In the genomic region with DNA sequence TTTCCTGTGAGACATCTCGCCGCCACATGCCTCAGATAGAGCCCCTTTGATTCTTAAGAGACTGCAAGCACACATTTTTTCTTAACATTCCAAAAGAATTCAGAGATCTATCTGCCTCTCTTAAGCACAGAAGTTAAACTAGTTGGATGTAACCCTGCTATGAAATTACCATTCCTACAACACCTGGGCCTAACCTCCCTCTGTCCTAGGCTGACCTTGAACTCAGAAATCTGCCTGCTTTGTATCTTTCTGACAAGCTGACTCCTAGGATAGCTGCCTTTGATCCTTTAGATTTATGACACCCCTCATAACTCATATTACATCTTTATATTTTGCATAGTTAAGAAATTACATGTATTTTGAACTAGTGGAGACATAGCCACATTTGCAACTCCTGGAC, we compare ENCODE assay signal across 29 mouse cellular contexts. TPM values are rescaled to one million over a fixed set of nuclear protein-coding genes. Genes with fewer than 3 reads are reported as not detected.
DNase-seq lines count a peak whose midpoint lies in the region; ATAC-seq and TF ChIP-seq lines count a peak whose summit lies in the region.
"Not testable (repeated sequence)": the region's sequence is repeated elsewhere in the genome, so short reads cannot be mapped to it uniquely, and the experiment has no call there.
"Had no signal": no experiment of that assay in that cellular context is flagged by ENCODE, and none has a peak within 500 bp of the region (broad histone marks: within the 10 kb centered on the region; RNA-seq: fewer than 3 reads in every experiment).

No protein-coding gene starts in this region.

- H3K27me3 ChIP-seq in heart, embryonic 11.5 days (ENCODE audit: control insufficient read depth, insufficient read depth, low read length); hindbrain, embryonic 12.5 days; intestine, embryonic 15.5 days (replicated peaks); kidney, embryonic 14.5 days (ENCODE audit: control insufficient read depth, insufficient read depth, low read length); limb, embryonic 15.5 days; midbrain, postnatal 0 days (ENCODE audit: insufficient read depth, low read length); stomach, postnatal 0 days (ENCODE audit: control insufficient read depth, insufficient read depth, low read length): not testable (repeated sequence)

- no CpG with 5 or more reads among the region's 2 CpGs for WGBS in heart, embryonic 11.5 days (ENCODE audit: insufficient replicate concordance)
- WGBS in hindbrain, embryonic 12.5 days, result no CpG with 5 or more reads among the region's 2 CpGs
- WGBS in intestine, embryonic 15.5 days, result no CpG with 5 or more reads among the region's 2 CpGs
- no CpG with 5 or more reads among the region's 2 CpGs for WGBS in kidney, embryonic 14.5 days
- WGBS in limb, embryonic 15.5 days, result no CpG with 5 or more reads among the region's 2 CpGs
- WGBS in midbrain, postnatal 0 days, result no CpG with 5 or more reads among the region's 2 CpGs
- WGBS in stomach, postnatal 0 days, result no CpG with 5 or more reads among the region's 2 CpGs

- not testable (repeated sequence) for H3K9ac ChIP-seq in heart, embryonic 11.5 days (ENCODE audit: low read depth, low read length); hindbrain, embryonic 12.5 days; intestine, embryonic 15.5 days; kidney, embryonic 14.5 days (ENCODE audit: low read depth, low read length); limb, embryonic 15.5 days; midbrain, postnatal 0 days (replicated peaks; ENCODE audit: low read length, poor library complexity, severe bottlenecking); stomach, postnatal 0 days (ENCODE audit: low read length)

- H3K27ac ChIP-seq in heart, embryonic 11.5 days (ENCODE audit: low read depth, low read length); hindbrain, embryonic 12.5 days; intestine, embryonic 15.5 days; kidney, embryonic 14.5 days (ENCODE audit: low read depth, low read length); limb, embryonic 15.5 days; midbrain, postnatal 0 days (ENCODE audit: low read depth, low read length); stomach, postnatal 0 days (replicated peaks): not testable (repeated sequence)

- H3K9me3 ChIP-seq in heart, embryonic 11.5 days (replicated peaks; ENCODE audit: control insufficient read depth, low read length); hindbrain, embryonic 12.5 days (replicated peaks); intestine, embryonic 15.5 days; kidney, embryonic 14.5 days (ENCODE audit: control insufficient read depth, low read length); limb, embryonic 15.5 days; midbrain, postnatal 0 days (ENCODE audit: low read length); stomach, postnatal 0 days (ENCODE audit: control insufficient read depth, low read length): not testable (repeated sequence)

- 0 out of 2 replicates have a peak, but pooled peaks have one; percentile 8 for ATAC-seq in heart, embryonic 11.5 days (replicated peaks; ENCODE audit: insufficient number of reproducible peaks, low FRiP score, low TSS enrichment)
- 0 out of 2 replicates have a peak, but pooled peaks have one; percentile 4 for ATAC-seq in hindbrain, embryonic 12.5 days (ENCODE audit: low FRiP score)
- peak; percentile 50; the same call in 1 of the 2 replicates for ATAC-seq in intestine, embryonic 15.5 days
- ATAC-seq in kidney, embryonic 14.5 days (ENCODE audit: low FRiP score, low TSS enrichment), result peak; percentile 58; the same call in 1 of the 2 replicates
- 0 out of 2 replicates have a peak, but pooled peaks have one; percentile 26 for ATAC-seq in limb, embryonic 15.5 days (ENCODE audit: insufficient number of reproducible peaks, low FRiP score, low TSS enrichment, low read depth)
- 0 out of 2 replicates have a peak, but pooled peaks have one; percentile 21 for ATAC-seq in midbrain, postnatal 0 days (ENCODE audit: low FRiP score)
- ATAC-seq in stomach, postnatal 0 days (ENCODE audit: low FRiP score, low TSS enrichment), result 0 out of 2 replicates have a peak, but pooled peaks have one; percentile 26

- TF ChIP-seq CTCF in midbrain, postnatal 0 days (IDR thresholded peaks at IDR 0.05); stomach, postnatal 0 days (IDR thresholded peaks at IDR 0.05; ENCODE audit: low read depth): not testable (repeated sequence)

- not testable (repeated sequence) for H3K4me3 ChIP-seq in heart, embryonic 11.5 days (ENCODE audit: low read depth, low read length); hindbrain, embryonic 12.5 days; intestine, embryonic 15.5 days (replicated peaks); kidney, embryonic 14.5 days (ENCODE audit: low read length); limb, embryonic 15.5 days; midbrain, postnatal 0 days (ENCODE audit: low read depth, low read length); stomach, postnatal 0 days (ENCODE audit: low read depth, low read length)

- TF ChIP-seq EP300 in stomach, postnatal 0 days (optimal IDR thresholded peaks at IDR 0.05), result not testable (repeated sequence)

- not testable (repeated sequence) for H3K36me3 ChIP-seq in heart, embryonic 11.5 days (ENCODE audit: control insufficient read depth, insufficient read depth, low read length); hindbrain, embryonic 12.5 days; intestine, embryonic 15.5 days; kidney, embryonic 14.5 days (ENCODE audit: control insufficient read depth, insufficient read depth, low read length); limb, embryonic 15.5 days; midbrain, postnatal 0 days (ENCODE audit: insufficient read depth, low read length); stomach, postnatal 0 days (ENCODE audit: control insufficient read depth, insufficient read depth, low read length)

- H3K4me1 ChIP-seq in heart, embryonic 11.5 days (ENCODE audit: control insufficient read depth, insufficient read depth, low read length); hindbrain, embryonic 12.5 days; intestine, embryonic 15.5 days (replicated peaks); kidney, embryonic 14.5 days (ENCODE audit: control insufficient read depth, insufficient read depth, low read length); limb, embryonic 15.5 days; midbrain, postnatal 0 days (ENCODE audit: insufficient read depth, low read length); stomach, postnatal 0 days (replicated peaks; ENCODE audit: control insufficient read depth, insufficient read depth): not testable (repeated sequence)

- not testable (repeated sequence) for H3K4me2 ChIP-seq in heart, embryonic 11.5 days; hindbrain, embryonic 12.5 days (replicated peaks); intestine, embryonic 15.5 days (replicated peaks); kidney, embryonic 14.5 days (replicated peaks; ENCODE audit: low read depth, low read length); limb, embryonic 15.5 days; midbrain, postnatal 0 days (ENCODE audit: low read depth, low read length, poor library complexity, severe bottlenecking); stomach, postnatal 0 days (replicated peaks; ENCODE audit: low read depth)

- not testable (repeated sequence) for DNase-seq in midbrain, postnatal 0 days (ENCODE audit: low spot score); stomach, postnatal 0 days (ENCODE audit: low spot score)

RNA-seq across cellular contexts. Expression of a gene that starts 21.8 kb away (rescaled TPM):
- polyA plus RNA-seq in heart, embryonic 11.5 days (2014; fragmentation: Nextera tagmentation; extraction: Ambion mirVana), result not detected in 2 replicates
- polyA plus RNA-seq in hindbrain, embryonic 12.5 days (2016; fragmentation: Nextera tagmentation; extraction: Ambion mirVana), result not detected in 2 replicates
- polyA plus RNA-seq in intestine, embryonic 15.5 days (2015; fragmentation: Nextera tagmentation; extraction: Ambion mirVana), result 10.6 and 12.8 TPM in 2 replicates
- not detected in 2 replicates for polyA plus RNA-seq in kidney, embryonic 14.5 days (2014; fragmentation: Nextera tagmentation; extraction: Ambion mirVana)
- polyA plus RNA-seq in limb, embryonic 15.5 days (2015; fragmentation: Nextera tagmentation; extraction: Ambion mirVana), result 0.26 and 1.0 TPM in 2 replicates
- total RNA-seq in midbrain, postnatal 0 days (2014; rRNA removed), result not detected in 2 replicates
- not detected in 2 replicates for polyA plus RNA-seq in midbrain, postnatal 0 days (2015; fragmentation: Nextera tagmentation; extraction: Ambion mirVana)
- 712 and 819 TPM in 2 replicates for polyA plus RNA-seq in stomach, postnatal 0 days (2015; fragmentation: Nextera tagmentation; extraction: Ambion mirVana)
- total RNA-seq: adrenal gland, adult 2 months; adrenal gland, postnatal 14 days; adrenal gland, postnatal 4 days; common myeloid progenitor, adult 5-6 weeks; gastrocnemius, adult 18-20 months; gastrocnemius, postnatal 10 days; gastrocnemius, postnatal 36 days; granulocyte monocyte progenitor cell, adult 5-6 weeks; heart, adult 2 months; heart, postnatal 10 days; heart, postnatal 36 days; MEL had no signal
- polyA plus RNA-seq: adrenal gland, adult 2 months; CD4-positive, CD25-positive, alpha-beta regulatory T cell, adult 4 months; cerebellum, adult 2 months; embryonic facial prominence, embryonic 12.5 days; erythroblast, embryonic 14.5 days; forebrain, embryonic 12.5 days; forebrain, embryonic 16.5 days; heart, embryonic 10.5 days; hindbrain, embryonic 10.5 days; hindbrain, embryonic 16.5 days had no signal

RNA-seq across cellular contexts. Expression of a gene that starts 47.7 kb away (rescaled TPM):
- 0.86 and 0.96 TPM in 2 replicates for polyA plus RNA-seq in heart, embryonic 11.5 days (2014; fragmentation: Nextera tagmentation; extraction: Ambion mirVana)
- 0.34 and 0.80 TPM in 2 replicates for polyA plus RNA-seq in hindbrain, embryonic 12.5 days (2016; fragmentation: Nextera tagmentation; extraction: Ambion mirVana)
- 82.8 and 107 TPM in 2 replicates for polyA plus RNA-seq in intestine, embryonic 15.5 days (2015; fragmentation: Nextera tagmentation; extraction: Ambion mirVana)
- 0.47 TPM in 1 of 2 replicates, not detected in the other for polyA plus RNA-seq in kidney, embryonic 14.5 days (2014; fragmentation: Nextera tagmentation; extraction: Ambion mirVana)
- 10.6 and 16.9 TPM in 2 replicates for polyA plus RNA-seq in limb, embryonic 15.5 days (2015; fragmentation: Nextera tagmentation; extraction: Ambion mirVana)
- 0.55 TPM in 1 of 2 replicates, not detected in the other for total RNA-seq in midbrain, postnatal 0 days (2014; rRNA removed)
- not detected in 2 replicates for polyA plus RNA-seq in midbrain, postnatal 0 days (2015; fragmentation: Nextera tagmentation; extraction: Ambion mirVana)
- 13,620 and 14,516 TPM in 2 replicates for polyA plus RNA-seq in stomach, postnatal 0 days (2015; fragmentation: Nextera tagmentation; extraction: Ambion mirVana)
- total RNA-seq: adrenal gland, adult 2 months; adrenal gland, postnatal 14 days; adrenal gland, postnatal 4 days; common myeloid progenitor, adult 5-6 weeks; gastrocnemius, adult 18-20 months; gastrocnemius, postnatal 10 days; gastrocnemius, postnatal 36 days; granulocyte monocyte progenitor cell, adult 5-6 weeks had no signal
- polyA plus RNA-seq: CD4-positive, CD25-positive, alpha-beta regulatory T cell, adult 4 months; embryonic facial prominence, embryonic 12.5 days; forebrain, embryonic 12.5 days; forebrain, embryonic 16.5 days; hindbrain, embryonic 10.5 days had no signal

RNA-seq across cellular contexts. Expression of a gene that starts 47.9 kb away (rescaled TPM):
- polyA plus RNA-seq in heart, embryonic 11.5 days (2014; fragmentation: Nextera tagmentation; extraction: Ambion mirVana), result not detected in 2 replicates
- polyA plus RNA-seq in hindbrain, embryonic 12.5 days (2016; fragmentation: Nextera tagmentation; extraction: Ambion mirVana), result not detected in 2 replicates
- 2.0 and 2.5 TPM in 2 replicates for polyA plus RNA-seq in intestine, embryonic 15.5 days (2015; fragmentation: Nextera tagmentation; extraction: Ambion mirVana)
- polyA plus RNA-seq in kidney, embryonic 14.5 days (2014; fragmentation: Nextera tagmentation; extraction: Ambion mirVana), result not detected in 2 replicates
- polyA plus RNA-seq in limb, embryonic 15.5 days (2015; fragmentation: Nextera tagmentation; extraction: Ambion mirVana), result 0.21 and 0.27 TPM in 2 replicates
- not detected in 2 replicates for total RNA-seq in midbrain, postnatal 0 days (2014; rRNA removed)
- polyA plus RNA-seq in midbrain, postnatal 0 days (2015; fragmentation: Nextera tagmentation; extraction: Ambion mirVana), result not detected in 2 replicates
- polyA plus RNA-seq in stomach, postnatal 0 days (2015; fragmentation: Nextera tagmentation; extraction: Ambion mirVana), result 181 and 190 TPM in 2 replicates
- total RNA-seq: adrenal gland, adult 2 months; adrenal gland, postnatal 14 days; adrenal gland, postnatal 4 days; common myeloid progenitor, adult 5-6 weeks; gastrocnemius, adult 18-20 months; gastrocnemius, postnatal 10 days; gastrocnemius, postnatal 36 days; granulocyte monocyte progenitor cell, adult 5-6 weeks; heart, adult 2 months; heart, postnatal 10 days; heart, postnatal 36 days; MEL had no signal
- polyA plus RNA-seq: adrenal gland, adult 2 months; CD4-positive, CD25-positive, alpha-beta regulatory T cell, adult 4 months; cerebellum, adult 2 months; embryonic facial prominence, embryonic 12.5 days; erythroblast, embryonic 14.5 days; forebrain, embryonic 12.5 days; forebrain, embryonic 16.5 days; heart, adult 2 months; heart, embryonic 10.5 days; hindbrain, embryonic 10.5 days; hindbrain, embryonic 16.5 days had no signal

RNA-seq across cellular contexts. Expression of a gene that starts 53.0 kb away (rescaled TPM):
- not detected in 2 replicates for polyA plus RNA-seq in heart, embryonic 11.5 days (2014; fragmentation: Nextera tagmentation; extraction: Ambion mirVana)
- 2.5 TPM in 2 replicates for polyA plus RNA-seq in hindbrain, embryonic 12.5 days (2016; fragmentation: Nextera tagmentation; extraction: Ambion mirVana)
- polyA plus RNA-seq in intestine, embryonic 15.5 days (2015; fragmentation: Nextera tagmentation; extraction: Ambion mirVana), result not detected in 2 replicates
- polyA plus RNA-seq in kidney, embryonic 14.5 days (2014; fragmentation: Nextera tagmentation; extraction: Ambion mirVana), result not detected in 2 replicates
- polyA plus RNA-seq in limb, embryonic 15.5 days (2015; fragmentation: Nextera tagmentation; extraction: Ambion mirVana), result 0.91 and 3.6 TPM in 2 replicates
- total RNA-seq in midbrain, postnatal 0 days (2014; rRNA removed), result not detected in 2 replicates
- polyA plus RNA-seq in midbrain, postnatal 0 days (2015; fragmentation: Nextera tagmentation; extraction: Ambion mirVana), result not detected in 2 replicates
- 20.8 and 22.8 TPM in 2 replicates for polyA plus RNA-seq in stomach, postnatal 0 days (2015; fragmentation: Nextera tagmentation; extraction: Ambion mirVana)
- total RNA-seq: adrenal gland, adult 2 months; adrenal gland, postnatal 14 days; adrenal gland, postnatal 4 days; common myeloid progenitor, adult 5-6 weeks; gastrocnemius, adult 18-20 months; gastrocnemius, postnatal 10 days; gastrocnemius, postnatal 36 days; granulocyte monocyte progenitor cell, adult 5-6 weeks; heart, adult 2 months; heart, postnatal 10 days; heart, postnatal 36 days; MEL had no signal
- polyA plus RNA-seq: adrenal gland, adult 2 months; CD4-positive, CD25-positive, alpha-beta regulatory T cell, adult 4 months; cerebellum, adult 2 months; embryonic facial prominence, embryonic 12.5 days; erythroblast, embryonic 14.5 days; forebrain, embryonic 12.5 days; forebrain, embryonic 16.5 days; heart, adult 2 months; heart, embryonic 10.5 days; heart, embryonic 15.5 days; hindbrain, embryonic 10.5 days; hindbrain, embryonic 16.5 days had no signal

Comparison
In these comparisons a context has a peak if more than half of its experiments do, and no peak if none do; other contexts are left out.
1. ATAC-seq: peak in every context shown above with its lines; median percentile 58 in kidney, embryonic 14.5 days; 50 in intestine, embryonic 15.5 days; 26 in limb, embryonic 15.5 days; 26 in stomach, postnatal 0 days; 21 in midbrain, postnatal 0 days; 8 in heart, embryonic 11.5 days; 4 in hindbrain, embryonic 12.5 days.
2. RNA of a gene that starts 21.8 kb away (polyA plus RNA-seq): 712 to 819 TPM in stomach, postnatal 0 days; 10.6 to 12.8 TPM in intestine, embryonic 15.5 days, 0.26 to 1.0 TPM in limb, embryonic 15.5 days, not detected in heart, embryonic 11.5 days, not detected in kidney, embryonic 14.5 days, not detected in hindbrain, embryonic 12.5 days and not detected in midbrain, postnatal 0 days; every median in the first group is over 10 times any median in the second.
3. RNA of a gene that starts 47.7 kb away (polyA plus RNA-seq): 13,620 to 14,516 TPM in stomach, postnatal 0 days; 82.8 to 107 TPM in intestine, embryonic 15.5 days, 10.6 to 16.9 TPM in limb, embryonic 15.5 days, 0.86 to 0.96 TPM in heart, embryonic 11.5 days, 0.34 to 0.80 TPM in hindbrain, embryonic 12.5 days, not detected in midbrain, postnatal 0 days and 0.47 TPM in kidney, embryonic 14.5 days; every median in the first group is over 100 times any median in the second.
4. RNA of a gene that starts 47.9 kb away (polyA plus RNA-seq): 181 to 190 TPM in stomach, postnatal 0 days; 2.0 to 2.5 TPM in intestine, embryonic 15.5 days, 0.21 to 0.27 TPM in limb, embryonic 15.5 days, not detected in kidney, embryonic 14.5 days, not detected in hindbrain, embryonic 12.5 days, not detected in heart, embryonic 11.5 days and not detected in midbrain, postnatal 0 days; every median in the first group is over 10 times any median in the second.